Mouse (Mus musculus): Measurements from ENCODE around the gene Olfr372. TPM values are rescaled to one million over a fixed set of nuclear protein-coding genes. Genes with fewer than 3 reads are reported as not detected.
A peak's percentile ranks its signal among the peaks of the same experiment; 100 is the strongest.
"Not testable (repeated sequence)": the region's sequence is repeated elsewhere in the genome, so short reads cannot be mapped to it uniquely, and the experiment has no call there.

Gene Olfr372
- polyA plus RNA-seq, 1 experiment from 2014 or later = not detected

DNA sequence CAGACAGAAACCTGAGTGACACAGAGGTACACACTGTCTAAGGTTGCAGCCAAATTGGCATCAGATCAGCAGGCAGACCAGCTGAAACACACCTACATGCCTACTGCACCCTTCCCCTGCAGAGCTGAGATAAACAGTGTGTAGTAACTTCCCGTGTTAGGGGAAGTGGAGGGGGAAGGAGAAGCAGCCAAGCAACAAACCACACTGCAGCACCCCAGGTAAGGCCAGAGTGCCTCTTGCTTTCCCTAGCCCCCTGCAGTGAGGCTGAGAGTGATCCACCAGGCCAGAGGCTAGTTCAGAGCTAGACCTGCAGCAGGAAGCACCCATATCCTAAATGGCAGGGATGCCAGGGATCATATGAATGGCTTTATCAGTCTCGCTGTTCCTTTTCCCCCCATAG, 23.7 kb upstream of the Olfr372 start:
- not testable (repeated sequence) for H3K36me3 ChIP-seq (ENCODE audit: control insufficient read depth, insufficient read depth, low read length); H3K4me3 ChIP-seq (replicated peaks; ENCODE audit: low read depth, low read length); H3K9me3 ChIP-seq (ENCODE audit: control insufficient read depth, low read length); DNase-seq; H3K4me1 ChIP-seq (ENCODE audit: control insufficient read depth, insufficient read depth, low read length); H3K27me3 ChIP-seq (ENCODE audit: control insufficient read depth, insufficient read depth, low read length); H3K27ac ChIP-seq (replicated peaks; ENCODE audit: low read depth, low read length); ATAC-seq (ENCODE audit: low FRiP score, low TSS enrichment); H3K4me2 ChIP-seq (ENCODE audit: low read length); H3K9ac ChIP-seq (replicated peaks; ENCODE audit: low read length)
- 70% methylated on average over 2 of the region's 2 CpGs for WGBS

- DNase-seq (peak; percentile 3), ATAC-seq (ENCODE audit: low FRiP score, low TSS enrichment) (no peak)
- WGBS = 80% methylated on average over 2 of the region's 2 CpGs
- Histone ChIP-seq H3K36me3 (ENCODE audit: control insufficient read depth, insufficient read depth, low read length) (no peaks in the 10 kb centered on the region), H3K9me3 (ENCODE audit: control insufficient read depth, low read length) (no peaks in the 10 kb centered on the region), H3K4me2 (ENCODE audit: low read length) (no peak overlapping the region), H3K27ac (replicated peaks; ENCODE audit: low read depth, low read length) (no peak overlapping the region), H3K4me3 (replicated peaks; ENCODE audit: low read depth, low read length) (no peak overlapping the region), H3K9ac (replicated peaks; ENCODE audit: low read length) (no peak overlapping the region), H3K4me1 (ENCODE audit: control insufficient read depth, insufficient read depth, low read length) (no peaks in the 10 kb centered on the region), H3K27me3 (ENCODE audit: control insufficient read depth, insufficient read depth, low read length) (no peaks in the 10 kb centered on the region)
Observed at GRCm38 (mm10) chr8:72018141-72018540, 22.9 kb upstream of the Olfr372 start.

DNA sequence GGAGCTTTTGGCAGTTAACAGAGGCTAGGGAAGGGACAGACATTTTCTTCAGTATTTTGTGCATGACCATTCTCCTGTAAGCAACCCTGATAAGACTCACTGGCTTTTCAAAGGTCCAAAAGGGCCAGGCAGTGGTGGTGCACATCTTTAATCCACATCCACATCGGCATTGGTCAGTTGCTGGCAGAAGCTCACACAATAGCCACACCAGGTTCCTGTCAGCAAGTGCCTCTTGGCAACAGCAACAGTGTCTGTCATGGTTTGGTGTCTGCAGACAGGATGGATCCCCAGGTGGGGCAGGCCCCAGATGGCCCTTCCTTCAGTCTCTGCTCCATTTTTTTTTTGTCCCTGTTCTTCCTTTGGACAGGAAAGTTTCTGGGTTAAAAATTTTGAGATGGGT, 22.0 kb upstream of the Olfr372 start:
- DNase-seq; H3K27ac ChIP-seq (replicated peaks; ENCODE audit: low read depth, low read length); H3K27me3 ChIP-seq (ENCODE audit: control insufficient read depth, insufficient read depth, low read length); H3K9ac ChIP-seq (replicated peaks; ENCODE audit: low read length); H3K4me3 ChIP-seq (replicated peaks; ENCODE audit: low read depth, low read length); H3K4me2 ChIP-seq (ENCODE audit: low read length); H3K9me3 ChIP-seq (ENCODE audit: control insufficient read depth, low read length); H3K4me1 ChIP-seq (ENCODE audit: control insufficient read depth, insufficient read depth, low read length); ATAC-seq (ENCODE audit: low FRiP score, low TSS enrichment); H3K36me3 ChIP-seq (ENCODE audit: control insufficient read depth, insufficient read depth, low read length): not testable (repeated sequence)
- WGBS = 71% methylated on average over 1 of the region's 1 CpGs

GRCm38 (mm10) chr8:72019816-72020215, 21.2 kb upstream of the Olfr372 start:
- ATAC-seq (ENCODE audit: low FRiP score, low TSS enrichment) = no peak
- no peaks in the 10 kb centered on the region for H3K9me3 ChIP-seq (ENCODE audit: control insufficient read depth, low read length)
- no peak overlapping the region for H3K4me3 ChIP-seq (replicated peaks; ENCODE audit: low read depth, low read length)
- H3K27ac ChIP-seq (replicated peaks; ENCODE audit: low read depth, low read length) = no peak overlapping the region
- no peak for DNase-seq
- no peak overlapping the region for H3K4me2 ChIP-seq (ENCODE audit: low read length)
- no peaks in the 10 kb centered on the region for H3K27me3 ChIP-seq (ENCODE audit: control insufficient read depth, insufficient read depth, low read length)
- no peaks in the 10 kb centered on the region for H3K4me1 ChIP-seq (ENCODE audit: control insufficient read depth, insufficient read depth, low read length)
- H3K36me3 ChIP-seq (ENCODE audit: control insufficient read depth, insufficient read depth, low read length) = no peaks in the 10 kb centered on the region
- no peak overlapping the region for H3K9ac ChIP-seq (replicated peaks; ENCODE audit: low read length)
- 59% methylated on average over 2 of the region's 2 CpGs for WGBS

- H3K4me2 ChIP-seq (ENCODE audit: low read length); H3K9ac ChIP-seq (replicated peaks; ENCODE audit: low read length); H3K4me3 ChIP-seq (replicated peaks; ENCODE audit: low read depth, low read length); H3K27ac ChIP-seq (replicated peaks; ENCODE audit: low read depth, low read length); ATAC-seq (ENCODE audit: low FRiP score, low TSS enrichment); H3K4me1 ChIP-seq (ENCODE audit: control insufficient read depth, insufficient read depth, low read length); H3K9me3 ChIP-seq (ENCODE audit: control insufficient read depth, low read length); H3K36me3 ChIP-seq (ENCODE audit: control insufficient read depth, insufficient read depth, low read length); H3K27me3 ChIP-seq (ENCODE audit: control insufficient read depth, insufficient read depth, low read length); DNase-seq: not testable (repeated sequence)
- 8% methylated on average over 4 of the region's 9 CpGs for WGBS
Observed at GRCm38 (mm10) chr8:72024886-72025285, 16.1 kb upstream of the Olfr372 start.

GRCm38 (mm10) chr8:72032926-72033325, 8.1 kb upstream of the Olfr372 start:
- not testable (repeated sequence) for H3K4me1 ChIP-seq (ENCODE audit: control insufficient read depth, insufficient read depth, low read length); H3K36me3 ChIP-seq (ENCODE audit: control insufficient read depth, insufficient read depth, low read length); H3K4me3 ChIP-seq (replicated peaks; ENCODE audit: low read depth, low read length); H3K27me3 ChIP-seq (ENCODE audit: control insufficient read depth, insufficient read depth, low read length); H3K27ac ChIP-seq (replicated peaks; ENCODE audit: low read depth, low read length); H3K9me3 ChIP-seq (ENCODE audit: control insufficient read depth, low read length); ATAC-seq (ENCODE audit: low FRiP score, low TSS enrichment); DNase-seq; H3K9ac ChIP-seq (replicated peaks; ENCODE audit: low read length); H3K4me2 ChIP-seq (ENCODE audit: low read length)
- WGBS = 24% methylated on average over 4 of the region's 4 CpGs

GRCm38 (mm10) chr8:72042493-72042892, 1.5 kb downstream of the Olfr372 start:
- Histone ChIP-seq H3K4me2 (ENCODE audit: low read length) (no peak overlapping the region), H3K9ac (replicated peaks; ENCODE audit: low read length) (no peak overlapping the region), H3K27me3 (ENCODE audit: control insufficient read depth, insufficient read depth, low read length) (no peaks in the 10 kb centered on the region), H3K4me1 (ENCODE audit: control insufficient read depth, insufficient read depth, low read length) (no peaks in the 10 kb centered on the region), H3K27ac (replicated peaks; ENCODE audit: low read depth, low read length) (no peak overlapping the region), H3K9me3 (ENCODE audit: control insufficient read depth, low read length) (no peaks in the 10 kb centered on the region), H3K4me3 (replicated peaks; ENCODE audit: low read depth, low read length) (no peak overlapping the region), H3K36me3 (ENCODE audit: control insufficient read depth, insufficient read depth, low read length) (no peaks in the 10 kb centered on the region)
- no peak for ATAC-seq (ENCODE audit: low FRiP score, low TSS enrichment)
- 92% methylated on average over 1 of the region's 1 CpGs for WGBS
- no peak for DNase-seq

GRCm38 (mm10) chr8:72054633-72055032, 13.6 kb downstream of the Olfr372 start:
- not testable (repeated sequence) for H3K4me1 ChIP-seq (ENCODE audit: control insufficient read depth, insufficient read depth, low read length); H3K4me3 ChIP-seq (replicated peaks; ENCODE audit: low read depth, low read length); ATAC-seq (ENCODE audit: low FRiP score, low TSS enrichment); H3K9me3 ChIP-seq (ENCODE audit: control insufficient read depth, low read length); H3K9ac ChIP-seq (replicated peaks; ENCODE audit: low read length); DNase-seq; H3K4me2 ChIP-seq (ENCODE audit: low read length); H3K27me3 ChIP-seq (ENCODE audit: control insufficient read depth, insufficient read depth, low read length); H3K36me3 ChIP-seq (ENCODE audit: control insufficient read depth, insufficient read depth, low read length); H3K27ac ChIP-seq (replicated peaks; ENCODE audit: low read depth, low read length)

- 83% methylated on average over 3 of the region's 4 CpGs for WGBS
Observed at GRCm38 (mm10) chr8:72057643-72058042, 16.6 kb downstream of the Olfr372 start.

More at GRCm38 (mm10) chr8:72057643-72058042, 16.6 kb downstream of the Olfr372 start:
- not testable (repeated sequence) for H3K4me3 ChIP-seq (replicated peaks; ENCODE audit: low read depth, low read length); DNase-seq; H3K4me1 ChIP-seq (ENCODE audit: control insufficient read depth, insufficient read depth, low read length); ATAC-seq (ENCODE audit: low FRiP score, low TSS enrichment); H3K9me3 ChIP-seq (ENCODE audit: control insufficient read depth, low read length); H3K27me3 ChIP-seq (ENCODE audit: control insufficient read depth, insufficient read depth, low read length); H3K27ac ChIP-seq (replicated peaks; ENCODE audit: low read depth, low read length); H3K36me3 ChIP-seq (ENCODE audit: control insufficient read depth, insufficient read depth, low read length); H3K4me2 ChIP-seq (ENCODE audit: low read length); H3K9ac ChIP-seq (replicated peaks; ENCODE audit: low read length)
